In the genomic region with DNA sequence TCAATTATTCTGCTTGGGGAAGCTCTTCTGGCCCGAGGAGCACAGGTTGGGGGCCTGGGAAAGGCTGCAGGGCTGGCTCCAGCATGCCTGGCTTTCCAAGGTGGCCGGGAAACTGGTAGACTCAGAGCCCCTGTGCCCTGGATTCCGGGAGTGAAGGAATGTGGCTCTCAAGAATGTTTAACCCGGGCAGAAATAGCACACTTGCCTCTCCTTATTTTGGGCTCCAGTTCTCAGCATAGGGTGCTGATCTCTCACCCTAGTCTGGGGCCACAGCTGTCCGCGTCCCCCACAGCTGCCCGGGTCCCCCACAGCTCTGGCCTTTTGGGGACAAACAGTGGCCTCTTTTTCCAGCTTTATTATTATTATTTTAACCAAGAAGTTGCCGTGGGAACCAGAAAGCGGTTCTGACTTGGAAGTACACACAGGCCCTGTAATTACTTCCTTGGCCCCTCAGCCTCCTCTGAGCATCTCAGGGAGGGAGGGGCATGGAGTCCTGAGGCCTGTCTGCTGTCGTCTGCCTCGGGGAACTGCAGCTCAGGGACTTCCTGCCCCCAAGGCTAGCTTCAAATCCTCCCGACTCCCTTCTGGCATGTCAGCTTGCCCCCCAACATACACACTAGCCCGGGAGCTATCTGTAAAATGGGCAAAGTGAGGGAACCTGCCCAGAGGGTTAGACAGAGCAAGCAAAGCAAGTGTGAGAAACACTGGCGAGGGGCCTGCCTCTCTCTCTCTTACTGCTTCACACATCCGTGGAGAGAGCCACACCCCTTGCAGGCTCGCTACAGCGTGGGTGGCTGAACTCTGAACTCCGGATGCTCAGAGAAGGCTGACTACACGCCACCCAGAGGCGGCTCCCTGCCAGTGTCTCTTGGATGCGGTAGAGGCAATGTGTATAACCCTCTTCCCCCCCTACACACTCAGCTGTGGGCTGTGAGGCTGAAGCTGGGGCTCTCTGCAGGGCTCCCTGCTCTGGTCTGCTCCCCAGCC, we compare ENCODE assay signal across 7 mouse cellular contexts. TPM values are rescaled to one million over a fixed set of nuclear protein-coding genes. Genes with fewer than 3 reads are reported as not detected.
DNase-seq lines count a peak whose midpoint lies in the region; ATAC-seq lines count a peak whose summit lies in the region.

No protein-coding gene starts in this region.

- H3K36me3 ChIP-seq in hindbrain, embryonic 15.5 days = no peaks in the 10 kb centered on the region

- intact Hi-C loops in left cerebral cortex, postnatal 14 days (cut with DNase I) = no loop called here

- no peak overlapping the region; the same call in 1 of the 2 replicates for H3K9ac ChIP-seq in hindbrain, embryonic 15.5 days

- H3K4me3 ChIP-seq in hindbrain, embryonic 15.5 days = no peak overlapping the region

- no peaks in the 10 kb centered on the region for H3K27me3 ChIP-seq in hindbrain, embryonic 15.5 days

- peak overlapping the region; percentile 70 for H3K27ac ChIP-seq in hindbrain, embryonic 15.5 days (replicated peaks)

- WGBS in hindbrain, embryonic 15.5 days = 23% methylated on average over 21 of the region's 21 CpGs

- ATAC-seq in hindbrain, embryonic 15.5 days (ENCODE audit: low FRiP score, low read depth) = no peak; the same call in 1 of the 2 replicates
- ATAC-seq in megakaryocyte progenitor cell, adult 5-6 weeks (replicated peaks; ENCODE audit: poor library complexity) = peak; percentile 94

- no peaks in the 10 kb centered on the region for H3K9me3 ChIP-seq in hindbrain, embryonic 15.5 days

- H3K4me1 ChIP-seq in hindbrain, embryonic 15.5 days (replicated peaks) = peaks cover 65% of the 10 kb centered on the region

- H3K4me2 ChIP-seq in hindbrain, embryonic 15.5 days = peak overlapping the region; percentile 34

- peak; percentile 86 for DNase-seq in Muller cell, postnatal 12 days (ENCODE audit: inconsistent ontology term)
- peak; percentile 80 for DNase-seq in cerebellum, adult 9-10 months
- peak; percentile 53 for DNase-seq in gastrocnemius, adult 18-20 months (ENCODE audit: low spot score)
- peak; percentile 73 to 90 for DNase-seq in left cerebral cortex, postnatal 14 days (ENCODE audit: low spot score in 2 of 2)
- peak; percentile 72 for DNase-seq in right cerebral cortex, postnatal 36 days (ENCODE audit: low spot score in 2 of 2)

RNA-seq across cellular contexts. Expression of a gene that starts 10.6 kb away (rescaled TPM):
- 1 to 10 TPM; 4.5 to 5.5 TPM for total RNA-seq in gastrocnemius, adult 18-20 months (2021)
- polyA plus RNA-seq in hindbrain, embryonic 15.5 days (2015; fragmentation: Nextera tagmentation; extraction: Ambion mirVana) = 168 and 183 TPM in 2 replicates
- total RNA-seq in left cerebral cortex, postnatal 14 days (2021) = 100 to 1,000 TPM; 159 to 160 TPM
- 1.2 and 2.3 TPM in 2 replicates for total RNA-seq in megakaryocyte progenitor cell, adult 5-6 weeks (2015)
- 1.7 TPM in 2 replicates for total RNA-seq in megakaryocyte progenitor cell, adult 5-6 weeks (2017)

RNA-seq across cellular contexts. Expression of a gene that starts 58.0 kb away (rescaled TPM):
- total RNA-seq in gastrocnemius, adult 18-20 months (2021) = 10 to 100 TPM; 25.9 to 30.7 TPM
- 0.24 and 0.27 TPM in 2 replicates for polyA plus RNA-seq in hindbrain, embryonic 15.5 days (2015; fragmentation: Nextera tagmentation; extraction: Ambion mirVana)
- under 1 TPM; 0.32 to 0.62 TPM for total RNA-seq in left cerebral cortex, postnatal 14 days (2021)
- total RNA-seq in megakaryocyte progenitor cell, adult 5-6 weeks (2015) = not detected in 2 replicates
- 0.21 TPM in 1 of 2 replicates, not detected in the other for total RNA-seq in megakaryocyte progenitor cell, adult 5-6 weeks (2017)

Comparison
In these comparisons a context has a peak if more than half of its experiments do, and no peak if none do; other contexts are left out.
1. RNA of a gene that starts 10.6 kb away (total RNA-seq): 159 to 160 TPM in left cerebral cortex, postnatal 14 days; 4.5 to 5.5 TPM in gastrocnemius, adult 18-20 months and 1.2 to 2.3 TPM in megakaryocyte progenitor cell, adult 5-6 weeks; every median in the first group is over 10 times any median in the second.
2. RNA of a gene that starts 58.0 kb away (total RNA-seq): 25.9 to 30.7 TPM in gastrocnemius, adult 18-20 months; 0.32 to 0.62 TPM in left cerebral cortex, postnatal 14 days and 0.21 TPM in megakaryocyte progenitor cell, adult 5-6 weeks; every median in the first group is over 10 times any median in the second.
3. Peak in every context shown above with its lines, with median percentiles within 50 percentile points of each other: DNase-seq.